Mouse (Mus musculus) cortical plate, adult 2 months (tissue): ENCODE results near the gene Gm2a.

ENCODE experiments used
- CTCF ChIP-seq: fragments of 200-500 bp; IDR thresholded peaks from 2 replicates; pipeline ENCODE4 v1.5.1; 2011; ENCODE audit warnings: mild to moderate bottlenecking, control low read depth, low read length; ENCODE audit not compliant: insufficient read depth; ENCODE audit errors: extremely low read depth
- POLR2A ChIP-seq: fragments of 200-500 bp; IDR thresholded peaks from 2 replicates; pipeline ENCODE4 v1.6.1; 2011; ENCODE audit warnings: mild to moderate bottlenecking, low read length, control low read depth; ENCODE audit not compliant: insufficient read depth; ENCODE audit errors: extremely low read depth

- TF ChIP-seq CTCF (no peak), POLR2A (no peak)
Observed at GRCm38 (mm10) chr11:55069023-55069422, 28.9 kb upstream of the Gm2a start.
